Mouse (Mus musculus): Measurements from ENCODE around the gene Rgl1. TPM values are rescaled to one million over a fixed set of nuclear protein-coding genes. Genes with fewer than 3 reads are reported as not detected.
"Not testable (repeated sequence)": the region's sequence is repeated elsewhere in the genome, so short reads cannot be mapped to it uniquely, and the experiment has no call there.

The Rgl1 gene
- polyA plus RNA-seq, 1 experiment, result 73.2 TPM

GRCm38 (mm10) chr1:152784620-152785019 lies 18.5 kb upstream of the Rgl1 start:
- Histone ChIP-seq H3K36me3 (ENCODE audit: control insufficient read depth, insufficient read depth, low read length) (no peaks in the 10 kb centered on the region), H3K4me1 (ENCODE audit: control insufficient read depth, insufficient read depth, low read length) (no peaks in the 10 kb centered on the region), H3K27me3 (replicated peaks; ENCODE audit: control insufficient read depth, insufficient read depth, low read length) (no peaks in the 10 kb centered on the region), H3K27ac (ENCODE audit: insufficient read depth, low read depth, low read length) (no peak overlapping the region), H3K4me3 (ENCODE audit: insufficient read depth, low read depth, low read length) (no peak overlapping the region)
- 98% methylated on average over 8 of the region's 8 CpGs for WGBS
- TF ChIP-seq POLR2A (IDR thresholded peaks at IDR 0.05; ENCODE audit: low read depth, low read length), result no peak
- no peak for TF ChIP-seq CTCF (conservative IDR thresholded peaks at IDR 0.05; ENCODE audit: insufficient read depth, insufficient read length, low read depth, low read length)
- DNase-seq, result no peak

DNA sequence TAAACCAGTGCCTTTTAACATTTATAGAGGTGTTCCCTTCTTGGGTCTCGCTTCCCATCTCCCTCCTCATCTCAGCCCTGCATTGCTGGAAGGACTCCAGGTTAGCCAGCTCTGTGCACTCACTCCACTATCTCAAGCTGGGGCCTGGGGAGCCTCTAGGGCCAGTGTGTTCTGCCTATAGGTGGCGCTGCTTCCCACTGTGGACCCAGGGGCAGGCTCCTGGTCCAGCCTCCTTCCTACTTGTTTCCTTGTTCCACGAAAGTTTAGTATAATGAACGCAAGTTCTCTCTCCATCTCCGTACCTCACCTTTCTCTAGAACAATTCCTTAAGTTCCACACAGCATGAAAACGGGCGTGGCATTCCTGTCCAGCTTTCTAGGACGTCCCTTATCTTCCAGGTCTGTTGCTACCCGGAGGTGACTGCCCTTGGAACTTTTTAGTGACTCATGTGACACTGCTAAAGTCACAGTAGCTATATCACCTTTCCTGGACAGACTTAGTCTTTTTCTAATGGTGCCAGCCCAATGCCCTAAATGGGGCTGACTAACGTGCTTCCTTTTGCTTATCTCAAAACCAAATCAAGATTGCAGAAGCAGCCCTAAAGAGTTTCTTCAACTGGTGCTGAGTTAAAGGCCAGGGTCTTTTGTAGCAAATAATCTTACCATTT lies 13.1 kb upstream of the Rgl1 start:
- peak; percentile 78 for DNase-seq
- no peaks in the 10 kb centered on the region; the same call in 1 of the 2 replicates for H3K36me3 ChIP-seq (ENCODE audit: control insufficient read depth, insufficient read depth, low read length)
- no peak overlapping the region for H3K4me3 ChIP-seq (ENCODE audit: insufficient read depth, low read depth, low read length)
- TF ChIP-seq POLR2A (IDR thresholded peaks at IDR 0.05; ENCODE audit: low read depth, low read length) (no peak), CTCF (conservative IDR thresholded peaks at IDR 0.05; ENCODE audit: insufficient read depth, insufficient read length, low read depth, low read length) (peak; percentile 80)
- 25% methylated on average over 10 of the region's 10 CpGs for WGBS
- no peaks in the 10 kb centered on the region for H3K4me1 ChIP-seq (ENCODE audit: control insufficient read depth, insufficient read depth, low read length)
- no peaks in the 10 kb centered on the region for H3K27me3 ChIP-seq (replicated peaks; ENCODE audit: control insufficient read depth, insufficient read depth, low read length)
- H3K27ac ChIP-seq (ENCODE audit: insufficient read depth, low read depth, low read length), result no peak overlapping the region

- H3K27me3 ChIP-seq (replicated peaks; ENCODE audit: control insufficient read depth, insufficient read depth, low read length); H3K36me3 ChIP-seq (ENCODE audit: control insufficient read depth, insufficient read depth, low read length); DNase-seq; H3K4me3 ChIP-seq (ENCODE audit: insufficient read depth, low read depth, low read length); H3K27ac ChIP-seq (ENCODE audit: insufficient read depth, low read depth, low read length); H3K4me1 ChIP-seq (ENCODE audit: control insufficient read depth, insufficient read depth, low read length): not testable (repeated sequence)
- WGBS, result 93% methylated on average over 3 of the region's 3 CpGs
These were observed 8.4 kb upstream of the Rgl1 start for GRCm38 (mm10) chr1:152774601-152775000.

DNA sequence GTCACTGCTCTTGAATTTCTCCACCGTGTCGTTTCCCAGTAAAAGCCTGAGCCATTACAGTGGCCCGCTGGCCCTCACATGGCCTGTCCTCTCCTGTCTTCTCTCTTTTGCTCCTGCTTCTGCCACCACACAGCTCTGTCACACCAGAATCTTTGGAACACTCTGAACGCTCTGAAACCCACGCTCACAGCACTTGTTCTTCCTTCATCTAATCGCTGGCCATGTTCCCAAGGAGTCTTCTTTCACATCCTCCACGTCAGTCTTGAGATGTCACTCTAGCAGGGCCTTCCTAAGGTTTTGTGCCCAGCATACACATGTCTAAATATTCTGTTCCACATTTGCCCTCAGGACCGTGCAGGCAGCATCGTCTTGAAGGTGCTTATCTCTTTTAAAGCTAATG lies 4.9 kb upstream of the Rgl1 start:
- Histone ChIP-seq H3K27ac (ENCODE audit: insufficient read depth, low read depth, low read length) (no peak overlapping the region), H3K4me3 (ENCODE audit: insufficient read depth, low read depth, low read length) (no peak overlapping the region), H3K27me3 (replicated peaks; ENCODE audit: control insufficient read depth, insufficient read depth, low read length) (no peaks in the 10 kb centered on the region), H3K4me1 (ENCODE audit: control insufficient read depth, insufficient read depth, low read length) (no peaks in the 10 kb centered on the region; the same call in 1 of the 2 replicates), H3K36me3 (ENCODE audit: control insufficient read depth, insufficient read depth, low read length) (peaks cover 11% of the 10 kb centered on the region)
- 88% methylated on average over 9 of the region's 9 CpGs for WGBS
- no peak for TF ChIP-seq CTCF (conservative IDR thresholded peaks at IDR 0.05; ENCODE audit: insufficient read depth, insufficient read length, low read depth, low read length)
- no peak for TF ChIP-seq POLR2A (IDR thresholded peaks at IDR 0.05; ENCODE audit: low read depth, low read length)
- DNase-seq, result no peak

GRCm38 (mm10) chr1:152767749-152768488 lies 1.8 kb upstream of the Rgl1 start:
- Histone ChIP-seq H3K27ac (ENCODE audit: insufficient read depth, low read depth, low read length) (no peak overlapping the region), H3K27me3 (replicated peaks; ENCODE audit: control insufficient read depth, insufficient read depth, low read length) (no peaks in the 10 kb centered on the region), H3K36me3 (ENCODE audit: control insufficient read depth, insufficient read depth, low read length) (peaks cover 7% of the 10 kb centered on the region), H3K4me3 (ENCODE audit: insufficient read depth, low read depth, low read length) (0 out of 2 replicates have a peak overlapping the region, but pooled peaks have one; percentile 19), H3K4me1 (ENCODE audit: control insufficient read depth, insufficient read depth, low read length) (peaks cover 3% of the 10 kb centered on the region; the same call in 1 of the 2 replicates)
- 6% methylated on average over 5 of the region's 5 CpGs for WGBS
- TF ChIP-seq CTCF (conservative IDR thresholded peaks at IDR 0.05; ENCODE audit: insufficient read depth, insufficient read length, low read depth, low read length) (peak; percentile 39), POLR2A (IDR thresholded peaks at IDR 0.05; ENCODE audit: low read depth, low read length) (no peak)
- DNase-seq, result peak; percentile 90

- DNase-seq, result peak; percentile 31
- WGBS, result under 1% methylated on average over 60 of the region's 60 CpGs
- H3K36me3 ChIP-seq (ENCODE audit: control insufficient read depth, insufficient read depth, low read length), result peaks cover 2% of the 10 kb centered on the region
- H3K4me3 ChIP-seq (ENCODE audit: insufficient read depth, low read depth, low read length), result peak overlapping the region; percentile 90
- no peaks in the 10 kb centered on the region for H3K27me3 ChIP-seq (replicated peaks; ENCODE audit: control insufficient read depth, insufficient read depth, low read length)
- H3K27ac ChIP-seq (ENCODE audit: insufficient read depth, low read depth, low read length), result peak overlapping the region; percentile 80
- peaks cover 3% of the 10 kb centered on the region; the same call in 1 of the 2 replicates for H3K4me1 ChIP-seq (ENCODE audit: control insufficient read depth, insufficient read depth, low read length)
- TF ChIP-seq CTCF (conservative IDR thresholded peaks at IDR 0.05; ENCODE audit: insufficient read depth, insufficient read length, low read depth, low read length) (no peak), POLR2A (IDR thresholded peaks at IDR 0.05; ENCODE audit: low read depth, low read length) (no peak)
These were observed 925 bp upstream of the Rgl1 start for GRCm38 (mm10) chr1:152766804-152767748.
